Mouse (Mus musculus): ENCODE measurements around the gene Ccdc40. TPM values are rescaled to one million over a fixed set of nuclear protein-coding genes. Genes with fewer than 3 reads are reported as not detected.

The Ccdc40 gene
- polyA plus RNA-seq, 1 experiment: 4.3 TPM

DNA sequence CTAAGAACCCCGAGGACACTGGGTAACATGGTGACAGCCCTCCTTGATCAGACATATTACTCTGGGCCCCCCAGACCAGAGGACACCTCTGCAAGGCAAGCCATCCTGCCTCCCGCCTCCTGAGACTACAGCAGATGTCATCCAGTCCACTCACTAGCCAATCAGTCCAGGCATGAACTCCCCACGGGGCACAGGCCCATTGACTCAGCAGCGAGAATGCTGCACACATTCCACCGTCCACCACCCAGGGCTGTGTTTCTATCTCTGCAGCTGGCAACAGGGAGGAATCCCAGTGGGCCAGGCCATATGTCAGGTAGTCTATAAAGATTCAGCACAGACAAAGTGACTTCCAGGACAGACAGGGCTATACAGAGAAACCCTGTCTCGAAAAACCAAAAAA, 20.4 kb upstream of the Ccdc40 start:
- Histone ChIP-seq H3K4me1 (no peaks in the 10 kb centered on the region), H3K4me3 (replicated peaks) (no peak overlapping the region), H3K27me3 (replicated peaks) (peaks cover 42% of the 10 kb centered on the region), H3K9me3 (peaks cover 9% of the 10 kb centered on the region), H3K36me3 (replicated peaks; ENCODE audit: low read length) (peaks cover 8% of the 10 kb centered on the region)
- no peak for TF ChIP-seq FLI1 (IDR thresholded peaks at IDR 0.05; ENCODE audit: low read length)
- TF ChIP-seq GATA1 (IDR thresholded peaks at IDR 0.05; ENCODE audit: borderline replicate concordance, low read length): no peak

DNA sequence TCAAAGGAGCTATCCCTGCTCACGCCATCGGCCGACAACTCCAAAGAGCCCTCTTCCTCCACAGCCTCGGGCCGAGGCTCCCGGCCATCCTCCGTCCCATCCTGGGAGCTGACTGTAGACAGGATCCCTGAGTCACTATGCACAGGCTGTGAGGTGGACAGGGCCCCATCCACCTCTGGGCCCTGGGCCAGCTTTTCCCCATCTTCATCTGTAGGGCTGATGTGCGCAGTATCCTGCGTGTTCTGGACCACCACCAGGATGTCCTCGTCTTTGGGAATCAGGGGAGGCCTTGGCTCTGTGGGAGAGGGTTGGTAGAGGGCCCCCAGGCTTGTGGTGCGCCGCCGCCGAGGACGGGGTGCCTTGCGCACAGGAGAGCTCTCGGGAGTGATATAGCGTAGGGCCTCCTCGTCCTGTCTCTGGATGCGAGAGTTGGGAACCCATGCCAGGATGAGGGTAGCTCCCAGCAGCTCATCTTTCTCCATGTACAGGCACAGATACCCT, 19.5 kb upstream of the Ccdc40 start:
- TF ChIP-seq FLI1 (IDR thresholded peaks at IDR 0.05; ENCODE audit: low read length) (no peak), GATA1 (IDR thresholded peaks at IDR 0.05; ENCODE audit: borderline replicate concordance, low read length) (no peak)
- Histone ChIP-seq H3K4me1 (no peaks in the 10 kb centered on the region), H3K27me3 (replicated peaks) (peaks cover 46% of the 10 kb centered on the region), H3K4me3 (replicated peaks) (no peak overlapping the region), H3K36me3 (replicated peaks; ENCODE audit: low read length) (peaks cover 8% of the 10 kb centered on the region), H3K9me3 (peaks cover 9% of the 10 kb centered on the region)

DNA sequence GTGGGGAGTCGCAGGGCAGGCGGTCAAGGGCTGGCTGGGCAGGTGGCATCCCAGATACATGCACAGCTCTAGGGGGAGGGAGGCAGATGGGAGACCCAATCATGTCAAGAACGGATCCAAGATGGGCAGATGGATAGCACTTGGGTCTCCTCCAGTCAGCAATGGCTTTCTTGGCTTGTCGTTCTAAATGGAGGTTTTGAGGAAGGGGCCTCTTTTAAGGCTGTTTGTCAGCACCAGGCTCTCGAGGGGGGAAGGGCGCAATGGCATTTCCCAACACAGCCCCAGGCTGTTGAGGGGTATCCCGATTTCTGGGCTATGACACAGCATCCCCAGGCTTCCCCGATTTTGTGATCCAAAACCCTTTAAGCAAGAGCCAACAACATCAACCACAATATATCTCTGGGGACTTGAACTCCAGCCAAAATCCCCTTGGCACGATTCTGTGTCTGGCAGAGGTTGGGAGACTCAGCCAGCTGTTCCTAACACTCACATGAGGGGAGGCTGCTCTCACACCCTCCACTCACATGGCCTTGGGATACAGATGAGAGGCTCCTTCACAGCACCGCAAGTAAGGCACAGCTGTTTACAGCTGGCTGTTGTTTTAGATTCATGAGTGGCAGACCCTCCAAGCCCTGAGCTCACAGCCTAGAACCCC, 18.9 kb upstream of the Ccdc40 start:
- Histone ChIP-seq H3K4me3 (replicated peaks) (no peak overlapping the region), H3K27me3 (replicated peaks) (peaks cover 50% of the 10 kb centered on the region), H3K36me3 (replicated peaks; ENCODE audit: low read length) (peaks cover 8% of the 10 kb centered on the region), H3K4me1 (no peaks in the 10 kb centered on the region), H3K9me3 (peaks cover 9% of the 10 kb centered on the region)
- TF ChIP-seq GATA1 (IDR thresholded peaks at IDR 0.05; ENCODE audit: borderline replicate concordance, low read length) (no peak), FLI1 (IDR thresholded peaks at IDR 0.05; ENCODE audit: low read length) (no peak)

DNA sequence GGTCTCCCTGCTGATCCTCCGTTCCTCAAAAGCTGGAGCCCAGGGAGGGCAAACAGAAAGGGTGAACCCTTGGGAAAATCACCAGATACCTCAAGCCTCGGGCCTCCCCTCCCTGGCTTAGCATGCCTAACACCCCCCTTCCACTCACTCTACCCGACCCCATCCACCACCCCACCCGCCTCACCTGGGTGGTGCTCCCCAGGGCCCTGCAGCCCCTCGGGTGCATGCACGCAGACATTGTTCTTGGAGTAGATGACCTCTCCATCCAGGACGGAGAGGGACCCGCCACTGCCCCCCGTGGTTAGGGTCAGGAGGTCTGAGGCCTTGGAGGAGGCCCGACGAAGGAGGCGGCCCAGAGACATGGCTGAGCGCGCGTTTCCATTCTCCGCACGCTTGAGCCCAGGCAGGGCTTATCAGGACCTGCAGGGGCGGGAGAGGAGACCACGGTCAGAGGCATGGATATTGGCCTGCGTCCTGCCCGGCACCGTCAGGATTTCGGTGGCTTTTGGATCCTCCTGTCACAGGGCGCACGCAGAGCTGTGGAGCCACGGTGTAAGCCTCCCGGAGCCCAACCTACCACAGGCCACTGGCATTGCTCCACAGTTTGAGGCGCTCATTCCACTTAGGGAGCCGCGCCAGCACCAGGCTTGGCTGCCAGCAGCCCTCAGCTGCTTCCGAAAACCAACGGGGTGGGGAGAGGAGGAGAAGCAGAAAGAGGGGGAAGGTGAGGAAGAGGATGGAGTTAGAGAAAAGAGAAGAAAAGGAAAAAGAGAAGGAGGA, 17.9 kb upstream of the Ccdc40 start:
- peaks cover 7% of the 10 kb centered on the region for H3K4me1 ChIP-seq
- peaks cover 54% of the 10 kb centered on the region for H3K27me3 ChIP-seq (replicated peaks)
- no peak overlapping the region for H3K4me3 ChIP-seq (replicated peaks)
- no peak for TF ChIP-seq GATA1 (IDR thresholded peaks at IDR 0.05; ENCODE audit: borderline replicate concordance, low read length)
- TF ChIP-seq FLI1 (IDR thresholded peaks at IDR 0.05; ENCODE audit: low read length): no peak
- peaks cover 9% of the 10 kb centered on the region for H3K9me3 ChIP-seq
- peaks cover 8% of the 10 kb centered on the region for H3K36me3 ChIP-seq (replicated peaks; ENCODE audit: low read length)

DNA sequence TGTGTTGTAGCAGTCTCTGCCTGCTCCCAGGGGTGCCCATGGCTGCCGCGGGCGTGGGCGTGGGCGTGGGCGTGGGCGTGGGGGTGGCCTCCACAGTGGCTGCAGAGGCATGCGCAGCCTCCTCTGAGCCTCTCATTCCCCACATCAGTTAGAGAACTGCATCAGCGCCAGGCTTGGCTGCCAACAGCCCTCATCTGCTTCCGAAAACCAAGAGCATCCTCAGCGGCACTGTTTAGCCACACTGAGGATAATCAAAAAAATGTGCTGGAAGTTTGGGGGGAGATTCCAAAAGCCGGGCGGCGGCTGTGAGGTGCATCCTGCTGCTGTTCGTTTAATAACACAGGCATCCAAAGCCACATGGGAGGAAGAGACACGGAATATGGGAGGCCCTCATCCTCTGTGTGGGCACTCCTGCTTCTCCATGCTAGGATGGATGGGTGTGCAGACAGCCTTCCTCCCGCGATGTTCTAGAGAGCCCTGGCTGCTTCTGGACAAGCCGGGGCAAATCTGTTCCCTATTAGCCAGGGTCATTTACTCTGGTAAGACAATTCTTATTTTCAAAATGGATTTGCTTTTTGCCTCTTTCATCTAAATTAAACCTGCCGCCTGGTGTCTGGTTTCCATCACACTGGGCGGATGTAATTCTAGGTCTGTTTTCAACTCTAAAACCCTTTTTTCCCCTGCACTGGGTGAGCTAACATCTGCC, 16.6 kb upstream of the Ccdc40 start:
- H3K9me3 ChIP-seq: peaks cover 9% of the 10 kb centered on the region
- peaks cover 62% of the 10 kb centered on the region for H3K27me3 ChIP-seq (replicated peaks)
- no peak overlapping the region for H3K4me3 ChIP-seq (replicated peaks)
- TF ChIP-seq GATA1 (IDR thresholded peaks at IDR 0.05; ENCODE audit: borderline replicate concordance, low read length) (no peak), FLI1 (IDR thresholded peaks at IDR 0.05; ENCODE audit: low read length) (no peak)
- peaks cover 15% of the 10 kb centered on the region for H3K4me1 ChIP-seq
- peaks cover 8% of the 10 kb centered on the region for H3K36me3 ChIP-seq (replicated peaks; ENCODE audit: low read length)

DNA sequence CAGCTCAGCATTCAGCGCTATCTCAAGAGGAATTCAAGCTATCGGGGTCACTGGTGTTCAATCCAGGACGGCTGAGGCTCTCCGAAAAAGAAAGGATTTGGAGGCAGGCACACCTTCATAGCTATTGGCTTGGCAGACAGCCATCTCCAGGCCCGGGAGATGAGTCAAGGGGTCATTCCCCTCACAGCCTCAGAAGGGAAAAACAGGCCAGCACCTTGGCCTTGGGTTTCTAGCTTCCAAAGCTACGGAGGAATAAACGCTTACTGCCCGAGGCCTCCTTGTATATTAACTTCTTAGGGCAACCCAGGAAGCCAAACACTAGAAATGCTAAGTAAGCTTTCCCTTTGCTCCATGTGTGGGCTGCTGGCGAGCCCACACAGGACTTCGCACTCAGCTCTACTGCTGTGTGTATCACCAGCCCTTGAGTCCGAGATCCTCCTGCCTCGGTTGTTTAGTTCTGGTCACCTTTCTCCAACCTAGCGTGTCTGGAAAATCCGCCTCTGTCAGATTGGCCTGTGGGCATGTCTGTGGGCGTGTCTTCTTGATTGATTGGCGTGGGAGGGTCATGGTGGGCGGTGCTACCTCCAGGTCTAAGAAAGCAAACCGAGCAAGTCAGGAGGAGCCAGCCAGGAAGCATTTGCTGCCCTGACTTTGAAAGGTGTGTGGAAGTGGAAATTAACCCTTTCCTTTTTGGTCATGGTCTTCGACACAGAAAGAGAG, 15.0 kb upstream of the Ccdc40 start:
- peaks cover 74% of the 10 kb centered on the region for H3K27me3 ChIP-seq (replicated peaks)
- peaks cover 4% of the 10 kb centered on the region for H3K36me3 ChIP-seq (replicated peaks; ENCODE audit: low read length)
- H3K4me3 ChIP-seq (replicated peaks): no peak overlapping the region
- H3K9me3 ChIP-seq: no peaks in the 10 kb centered on the region
- TF ChIP-seq FLI1 (IDR thresholded peaks at IDR 0.05; ENCODE audit: low read length) (no peak), GATA1 (IDR thresholded peaks at IDR 0.05; ENCODE audit: borderline replicate concordance, low read length) (no peak)
- peaks cover 15% of the 10 kb centered on the region for H3K4me1 ChIP-seq

DNA sequence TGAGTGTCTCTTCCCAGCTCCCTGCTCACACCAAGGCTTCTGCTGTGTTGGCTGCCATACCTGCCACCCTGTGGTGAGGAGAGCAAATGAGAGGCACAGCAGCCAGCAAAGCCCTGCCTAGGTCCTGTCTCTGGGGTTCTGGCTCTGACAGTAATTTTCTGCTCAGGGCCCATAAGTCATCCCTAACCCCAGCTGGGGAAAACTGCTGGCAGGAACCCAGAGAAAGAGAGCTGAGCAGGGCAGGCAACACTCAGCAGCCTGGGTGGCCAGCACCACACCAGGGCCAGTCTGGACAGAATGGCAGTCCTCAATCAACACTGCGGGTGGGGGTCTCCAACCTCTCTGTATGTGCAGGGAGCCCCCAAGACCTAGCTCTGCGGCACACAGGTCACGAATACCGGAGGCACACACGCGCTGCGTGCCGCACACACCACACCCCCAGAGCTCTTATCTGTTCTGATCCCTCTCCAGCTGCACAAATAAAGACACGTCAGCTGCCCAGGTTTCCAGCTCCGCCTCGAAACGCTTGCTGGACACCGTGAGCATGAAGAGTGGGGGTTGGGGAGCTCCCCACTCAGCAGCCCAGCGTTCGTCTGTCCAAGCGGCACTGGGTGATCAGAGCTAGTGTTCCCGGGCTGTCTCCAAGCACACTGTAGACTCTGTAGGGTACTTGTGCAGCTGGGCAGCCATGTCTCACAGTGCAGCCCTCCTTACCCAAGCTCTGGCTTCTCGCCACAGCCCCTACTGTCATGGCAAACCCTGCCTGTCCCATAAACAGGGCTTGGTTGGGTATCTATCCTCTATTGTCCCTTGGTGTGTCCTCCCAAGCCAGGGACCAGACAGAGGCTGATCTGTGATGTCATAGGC, 13.1 kb upstream of the Ccdc40 start:
- peak overlapping the region; percentile 83 for H3K4me3 ChIP-seq (replicated peaks)
- TF ChIP-seq GATA1 (IDR thresholded peaks at IDR 0.05; ENCODE audit: borderline replicate concordance, low read length) (no peak), FLI1 (IDR thresholded peaks at IDR 0.05; ENCODE audit: low read length) (no peak)
- H3K9me3 ChIP-seq: no peaks in the 10 kb centered on the region
- H3K27me3 ChIP-seq (replicated peaks): peaks cover 70% of the 10 kb centered on the region
- H3K4me1 ChIP-seq: peaks cover 15% of the 10 kb centered on the region
- H3K36me3 ChIP-seq (replicated peaks; ENCODE audit: low read length): no peaks in the 10 kb centered on the region

DNA sequence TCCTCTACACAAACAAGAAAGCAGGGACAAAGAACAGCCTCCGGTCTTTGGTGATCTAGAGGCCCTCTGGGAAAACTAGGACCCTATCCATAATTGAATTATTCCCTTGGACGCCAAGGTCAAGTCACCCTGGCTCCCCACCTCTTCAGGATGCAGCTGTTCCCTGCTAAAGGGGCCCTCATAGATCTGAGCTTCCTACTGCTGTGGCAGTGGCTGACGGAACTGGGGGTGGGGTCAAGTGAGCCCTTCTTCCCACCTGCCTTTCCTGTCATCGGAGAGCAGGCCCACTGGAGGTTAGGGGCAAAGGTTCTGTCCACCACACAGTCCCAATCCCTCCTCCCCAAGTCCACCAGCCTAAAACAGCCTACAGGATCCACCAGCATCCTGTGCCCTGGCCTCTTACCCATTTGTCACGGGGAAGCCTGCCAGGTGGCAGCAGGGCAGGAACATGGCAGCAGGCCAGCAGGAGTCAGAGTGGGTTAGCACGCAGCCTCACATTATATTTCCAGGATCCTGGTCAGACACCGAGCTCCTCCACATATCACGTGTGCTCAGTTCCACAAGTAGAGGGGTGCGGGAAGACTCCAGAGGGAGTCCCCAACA, 12.4 kb upstream of the Ccdc40 start:
- Histone ChIP-seq H3K27me3 (replicated peaks) (peaks cover 73% of the 10 kb centered on the region), H3K4me1 (peaks cover 15% of the 10 kb centered on the region), H3K36me3 (replicated peaks; ENCODE audit: low read length) (no peaks in the 10 kb centered on the region), H3K4me3 (replicated peaks) (no peak overlapping the region), H3K9me3 (no peaks in the 10 kb centered on the region)
- no peak for TF ChIP-seq FLI1 (IDR thresholded peaks at IDR 0.05; ENCODE audit: low read length)
- no peak for TF ChIP-seq GATA1 (IDR thresholded peaks at IDR 0.05; ENCODE audit: borderline replicate concordance, low read length)

Measured in megakaryocyte, embryonic 14.5 days (primary cell).